Mouse (Mus musculus): ENCODE measurements around the gene Dync1i1. TPM values are rescaled to one million over a fixed set of nuclear protein-coding genes. Genes with fewer than 3 reads are reported as not detected.

Dync1i1 gene
- total and polyA plus RNA-seq, 2 experiments from 2014 or later: 0.96 to 2.2 TPM

GRCm38 (mm10) chr6:5775461-5775860 is 50.0 kb downstream of the Dync1i1 start:
- H3K9me3 ChIP-seq (replicated peaks; ENCODE audit: control insufficient read depth, low read length): no peaks in the 10 kb centered on the region
- H3K4me3 ChIP-seq (ENCODE audit: low read depth, low read length): no peak overlapping the region
- H3K4me1 ChIP-seq (ENCODE audit: control insufficient read depth, insufficient read depth): no peaks in the 10 kb centered on the region
- no peak overlapping the region for H3K27ac ChIP-seq (ENCODE audit: low read depth)
- H3K4me2 ChIP-seq (ENCODE audit: low read depth, low read length): no peak overlapping the region
- TF ChIP-seq EP300 (IDR thresholded peaks at IDR 0.05; ENCODE audit: low read depth): no peak
- TF ChIP-seq CTCF (IDR thresholded peaks at IDR 0.05; ENCODE audit: low read depth): no peak
- no peak for ATAC-seq (ENCODE audit: insufficient read depth, low read depth)
- no peak overlapping the region for H3K9ac ChIP-seq (replicated peaks; ENCODE audit: low read depth, low read length)
- no peaks in the 10 kb centered on the region for H3K27me3 ChIP-seq (ENCODE audit: control insufficient read depth, insufficient read depth, low read length)
- 69% methylated on average over 3 of the region's 3 CpGs for WGBS
- no peaks in the 10 kb centered on the region for H3K36me3 ChIP-seq (replicated peaks; ENCODE audit: control insufficient read depth, insufficient read depth, low read length)
- no peak for DNase-seq (ENCODE audit: low spot score)

- H3K9ac ChIP-seq (replicated peaks; ENCODE audit: low read depth, low read length): no peak overlapping the region
- no peaks in the 10 kb centered on the region for H3K27me3 ChIP-seq (ENCODE audit: control insufficient read depth, insufficient read depth, low read length)
- DNase-seq (ENCODE audit: low spot score): no peak
- TF ChIP-seq EP300 (IDR thresholded peaks at IDR 0.05; ENCODE audit: low read depth) (no peak), CTCF (IDR thresholded peaks at IDR 0.05; ENCODE audit: low read depth) (no peak)
- H3K4me1 ChIP-seq (ENCODE audit: control insufficient read depth, insufficient read depth): no peaks in the 10 kb centered on the region
- 61% methylated on average over 6 of the region's 6 CpGs for WGBS
- H3K4me2 ChIP-seq (ENCODE audit: low read depth, low read length): no peak overlapping the region
- no peaks in the 10 kb centered on the region for H3K9me3 ChIP-seq (replicated peaks; ENCODE audit: control insufficient read depth, low read length)
- H3K27ac ChIP-seq (ENCODE audit: low read depth): no peak overlapping the region
- no peak overlapping the region for H3K4me3 ChIP-seq (ENCODE audit: low read depth, low read length)
- H3K36me3 ChIP-seq (replicated peaks; ENCODE audit: control insufficient read depth, insufficient read depth, low read length): no peaks in the 10 kb centered on the region
- ATAC-seq (ENCODE audit: insufficient read depth, low read depth): no peak
Measured at GRCm38 (mm10) chr6:5781752-5782151, 56.3 kb downstream of the Dync1i1 start.

GRCm38 (mm10) chr6:5783830-5784229 is 58.4 kb downstream of the Dync1i1 start:
- H3K4me2 ChIP-seq (ENCODE audit: low read depth, low read length): no peak overlapping the region
- H3K27me3 ChIP-seq (ENCODE audit: control insufficient read depth, insufficient read depth, low read length): no peaks in the 10 kb centered on the region
- H3K4me3 ChIP-seq (ENCODE audit: low read depth, low read length): no peak overlapping the region
- H3K9me3 ChIP-seq (replicated peaks; ENCODE audit: control insufficient read depth, low read length): no peaks in the 10 kb centered on the region
- WGBS: 90% methylated on average over 14 of the region's 14 CpGs
- no peaks in the 10 kb centered on the region for H3K4me1 ChIP-seq (ENCODE audit: control insufficient read depth, insufficient read depth)
- TF ChIP-seq EP300 (IDR thresholded peaks at IDR 0.05; ENCODE audit: low read depth): no peak
- no peak for TF ChIP-seq CTCF (IDR thresholded peaks at IDR 0.05; ENCODE audit: low read depth)
- no peak overlapping the region for H3K27ac ChIP-seq (ENCODE audit: low read depth)
- ATAC-seq (ENCODE audit: insufficient read depth, low read depth): no peak
- no peak for DNase-seq (ENCODE audit: low spot score)
- no peaks in the 10 kb centered on the region for H3K36me3 ChIP-seq (replicated peaks; ENCODE audit: control insufficient read depth, insufficient read depth, low read length)
- no peak overlapping the region for H3K9ac ChIP-seq (replicated peaks; ENCODE audit: low read depth, low read length)

- no peaks in the 10 kb centered on the region for H3K4me1 ChIP-seq (ENCODE audit: control insufficient read depth, insufficient read depth)
- no peak overlapping the region for H3K9ac ChIP-seq (replicated peaks; ENCODE audit: low read depth, low read length)
- 66% methylated on average over 7 of the region's 7 CpGs for WGBS
- H3K27me3 ChIP-seq (ENCODE audit: control insufficient read depth, insufficient read depth, low read length): no peaks in the 10 kb centered on the region
- no peaks in the 10 kb centered on the region for H3K36me3 ChIP-seq (replicated peaks; ENCODE audit: control insufficient read depth, insufficient read depth, low read length)
- no peak overlapping the region for H3K4me3 ChIP-seq (ENCODE audit: low read depth, low read length)
- ATAC-seq (ENCODE audit: insufficient read depth, low read depth): no peak
- H3K9me3 ChIP-seq (replicated peaks; ENCODE audit: control insufficient read depth, low read length): no peaks in the 10 kb centered on the region
- H3K4me2 ChIP-seq (ENCODE audit: low read depth, low read length): no peak overlapping the region
- no peak for DNase-seq (ENCODE audit: low spot score)
- no peak overlapping the region for H3K27ac ChIP-seq (ENCODE audit: low read depth)
- TF ChIP-seq EP300 (IDR thresholded peaks at IDR 0.05; ENCODE audit: low read depth): no peak
- TF ChIP-seq CTCF (IDR thresholded peaks at IDR 0.05; ENCODE audit: low read depth): no peak
Measured at GRCm38 (mm10) chr6:5790607-5791006, 65.2 kb downstream of the Dync1i1 start.

GRCm38 (mm10) chr6:5794106-5794753 is 68.8 kb downstream of the Dync1i1 start:
- no peaks in the 10 kb centered on the region for H3K9me3 ChIP-seq (replicated peaks; ENCODE audit: control insufficient read depth, low read length)
- H3K9ac ChIP-seq (replicated peaks; ENCODE audit: low read depth, low read length): no peak overlapping the region
- H3K4me2 ChIP-seq (ENCODE audit: low read depth, low read length): no peak overlapping the region
- H3K27me3 ChIP-seq (ENCODE audit: control insufficient read depth, insufficient read depth, low read length): no peaks in the 10 kb centered on the region
- TF ChIP-seq EP300 (IDR thresholded peaks at IDR 0.05; ENCODE audit: low read depth) (no peak), CTCF (IDR thresholded peaks at IDR 0.05; ENCODE audit: low read depth) (no peak)
- ATAC-seq (ENCODE audit: insufficient read depth, low read depth) (no peak), DNase-seq (ENCODE audit: low spot score) (no peak)
- no peak overlapping the region for H3K4me3 ChIP-seq (ENCODE audit: low read depth, low read length)
- H3K27ac ChIP-seq (ENCODE audit: low read depth): no peak overlapping the region
- WGBS: 54% methylated on average over 5 of the region's 5 CpGs
- H3K36me3 ChIP-seq (replicated peaks; ENCODE audit: control insufficient read depth, insufficient read depth, low read length): no peaks in the 10 kb centered on the region
- H3K4me1 ChIP-seq (ENCODE audit: control insufficient read depth, insufficient read depth): no peaks in the 10 kb centered on the region

GRCm38 (mm10) chr6:5795314-5795713 is 69.9 kb downstream of the Dync1i1 start:
- H3K9me3 ChIP-seq (replicated peaks; ENCODE audit: control insufficient read depth, low read length): no peaks in the 10 kb centered on the region
- H3K36me3 ChIP-seq (replicated peaks; ENCODE audit: control insufficient read depth, insufficient read depth, low read length): no peaks in the 10 kb centered on the region
- no peak overlapping the region for H3K9ac ChIP-seq (replicated peaks; ENCODE audit: low read depth, low read length)
- no peak overlapping the region for H3K4me3 ChIP-seq (ENCODE audit: low read depth, low read length)
- DNase-seq (ENCODE audit: low spot score) (no peak), ATAC-seq (ENCODE audit: insufficient read depth, low read depth) (no peak)
- no peak for TF ChIP-seq CTCF (IDR thresholded peaks at IDR 0.05; ENCODE audit: low read depth)
- no peak for TF ChIP-seq EP300 (IDR thresholded peaks at IDR 0.05; ENCODE audit: low read depth)
- H3K27me3 ChIP-seq (ENCODE audit: control insufficient read depth, insufficient read depth, low read length): no peaks in the 10 kb centered on the region
- 60% methylated on average over 2 of the region's 2 CpGs for WGBS
- no peak overlapping the region for H3K4me2 ChIP-seq (ENCODE audit: low read depth, low read length)
- no peak overlapping the region for H3K27ac ChIP-seq (ENCODE audit: low read depth)
- no peaks in the 10 kb centered on the region for H3K4me1 ChIP-seq (ENCODE audit: control insufficient read depth, insufficient read depth)

All from heart, postnatal 0 days (tissue).